In genomic region chr16:50459146-50459545, GRCm38 (mm10) we compare ENCODE assay signal across 32 mouse cellular contexts. TPM values are rescaled to one million over a fixed set of nuclear protein-coding genes. Genes with fewer than 3 reads are reported as not detected.
DNase-seq lines count a peak whose midpoint lies in the region; ATAC-seq and TF ChIP-seq lines count a peak whose summit lies in the region.
"Had no signal": no experiment of that assay in that cellular context is flagged by ENCODE, and none has a peak within 500 bp of the region (broad histone marks: within the 10 kb centered on the region; RNA-seq: fewer than 3 reads in every experiment).

No protein-coding gene starts in this region.

- no peak overlapping the region for H3K27ac ChIP-seq in midbrain, embryonic 11.5 days (ENCODE audit: low read depth, low read length)
- H3K27ac ChIP-seq in midbrain, postnatal 0 days (ENCODE audit: low read depth, low read length): no peak overlapping the region
- H3K27ac ChIP-seq in intestine, postnatal 0 days (ENCODE audit: low read depth, low read length): no peak overlapping the region
- H3K27ac ChIP-seq: embryonic facial prominence, embryonic 10.5 days; embryonic facial prominence, embryonic 13.5 days; forebrain, embryonic 10.5 days; forebrain, embryonic 13.5 days; heart, adult 2 months; heart, embryonic 10.5 days; heart, embryonic 13.5 days; hindbrain, embryonic 15.5 days had no signal

- no peak overlapping the region for H3K9ac ChIP-seq in midbrain, embryonic 11.5 days (ENCODE audit: low read length)
- no peak overlapping the region for H3K9ac ChIP-seq in midbrain, postnatal 0 days (replicated peaks; ENCODE audit: low read length, poor library complexity, severe bottlenecking)
- H3K9ac ChIP-seq in intestine, postnatal 0 days (ENCODE audit: low read depth, low read length): no peak overlapping the region
- H3K9ac ChIP-seq: embryonic facial prominence, embryonic 13.5 days; forebrain, embryonic 13.5 days; heart, embryonic 13.5 days; hindbrain, embryonic 15.5 days had no signal

- ATAC-seq in midbrain, embryonic 11.5 days (ENCODE audit: low FRiP score): no peak
- no peak for ATAC-seq in midbrain, postnatal 0 days (ENCODE audit: low FRiP score)
- no peak for ATAC-seq in intestine, postnatal 0 days
- no peak for ATAC-seq in erythroid progenitor cell, adult 5-6 weeks (replicated peaks; ENCODE audit: low FRiP score, poor library complexity, severe bottlenecking)
- ATAC-seq: activated CD4-positive, CD25-positive, alpha-beta regulatory T cell, adult 4 months; forebrain, embryonic 13.5 days; forebrain, embryonic 16.5 days; Patski had no signal

- no peaks in the 10 kb centered on the region for H3K4me1 ChIP-seq in midbrain, embryonic 11.5 days (ENCODE audit: control insufficient read depth, insufficient read depth, low read length)
- no peaks in the 10 kb centered on the region for H3K4me1 ChIP-seq in midbrain, postnatal 0 days (ENCODE audit: insufficient read depth, low read length)
- no peaks in the 10 kb centered on the region for H3K4me1 ChIP-seq in intestine, postnatal 0 days (replicated peaks; ENCODE audit: control insufficient read depth, insufficient read depth, low read length)
- H3K4me1 ChIP-seq: embryonic facial prominence, embryonic 13.5 days; forebrain, embryonic 13.5 days; hindbrain, embryonic 15.5 days had no signal

- H3K4me3 ChIP-seq in midbrain, embryonic 11.5 days (ENCODE audit: low read depth, low read length): no peak overlapping the region
- H3K4me3 ChIP-seq in midbrain, postnatal 0 days (ENCODE audit: low read depth, low read length): no peak overlapping the region
- no peak overlapping the region for H3K4me3 ChIP-seq in intestine, postnatal 0 days (ENCODE audit: low read depth, low read length)
- H3K4me3 ChIP-seq: embryonic facial prominence, embryonic 10.5 days; embryonic facial prominence, embryonic 13.5 days; erythroblast, embryonic 14.5 days; forebrain, embryonic 10.5 days; forebrain, embryonic 13.5 days; heart, adult 2 months; heart, embryonic 10.5 days; heart, embryonic 13.5 days; hindbrain, embryonic 15.5 days had no signal

- H3K27me3 ChIP-seq in midbrain, embryonic 11.5 days (ENCODE audit: control insufficient read depth, insufficient read depth, low read length): no peaks in the 10 kb centered on the region
- no peaks in the 10 kb centered on the region for H3K27me3 ChIP-seq in midbrain, postnatal 0 days (ENCODE audit: insufficient read depth, low read length)
- no peaks in the 10 kb centered on the region for H3K27me3 ChIP-seq in intestine, postnatal 0 days (replicated peaks; ENCODE audit: control insufficient read depth, insufficient read depth, low read length)
- H3K27me3 ChIP-seq: CH12.LX; embryonic facial prominence, embryonic 13.5 days; forebrain, embryonic 13.5 days; heart, embryonic 13.5 days; hindbrain, embryonic 15.5 days had no signal

- no peak for TF ChIP-seq CTCF in midbrain, postnatal 0 days (IDR thresholded peaks at IDR 0.05)
- TF ChIP-seq CTCF in intestine, postnatal 0 days (IDR thresholded peaks at IDR 0.05; ENCODE audit: low read depth): no peak

- no peak overlapping the region for H3K4me2 ChIP-seq in midbrain, embryonic 11.5 days
- H3K4me2 ChIP-seq in midbrain, postnatal 0 days (ENCODE audit: low read depth, low read length, poor library complexity, severe bottlenecking): no peak overlapping the region
- H3K4me2 ChIP-seq in intestine, postnatal 0 days (replicated peaks; ENCODE audit: low read depth): no peak overlapping the region
- H3K4me2 ChIP-seq: embryonic facial prominence, embryonic 13.5 days; forebrain, embryonic 13.5 days; heart, embryonic 13.5 days; hindbrain, embryonic 15.5 days had no signal

- H3K36me3 ChIP-seq in midbrain, embryonic 11.5 days (ENCODE audit: control insufficient read depth, insufficient read depth, low read length): no peaks in the 10 kb centered on the region
- H3K36me3 ChIP-seq in midbrain, postnatal 0 days (ENCODE audit: insufficient read depth, low read length): no peaks in the 10 kb centered on the region
- H3K36me3 ChIP-seq in intestine, postnatal 0 days (ENCODE audit: control insufficient read depth, insufficient read depth): no peaks in the 10 kb centered on the region
- H3K36me3 ChIP-seq: embryonic facial prominence, embryonic 10.5 days; embryonic facial prominence, embryonic 13.5 days; forebrain, embryonic 10.5 days; G1E; heart, embryonic 10.5 days; heart, embryonic 13.5 days; hindbrain, embryonic 15.5 days had no signal

- WGBS in midbrain, embryonic 11.5 days: 50% methylated on average over 3 of the region's 3 CpGs
- WGBS in midbrain, postnatal 0 days: 38% methylated on average over 3 of the region's 3 CpGs
- WGBS in intestine, postnatal 0 days: 38% methylated on average over 3 of the region's 3 CpGs

- H3K9me3 ChIP-seq in midbrain, embryonic 11.5 days (ENCODE audit: control insufficient read depth, low read length): no peaks in the 10 kb centered on the region
- H3K9me3 ChIP-seq in midbrain, postnatal 0 days (ENCODE audit: low read length): no peaks in the 10 kb centered on the region
- H3K9me3 ChIP-seq in intestine, postnatal 0 days (ENCODE audit: control insufficient read depth): no peaks in the 10 kb centered on the region
- H3K9me3 ChIP-seq: embryonic facial prominence, embryonic 10.5 days; embryonic facial prominence, embryonic 13.5 days; forebrain, embryonic 10.5 days; forebrain, embryonic 13.5 days; G1E; heart, embryonic 10.5 days; heart, embryonic 13.5 days; hindbrain, embryonic 15.5 days had no signal

- DNase-seq in midbrain, embryonic 11.5 days (ENCODE audit: low spot score, missing footprints): peak; percentile 51
- no peak for DNase-seq in midbrain, postnatal 0 days (ENCODE audit: low spot score)
- DNase-seq in ES-CJ7 (ENCODE audit: low read depth, low spot score): peak; percentile 62
- DNase-seq in ZHBTc4 (ENCODE audit: low read depth, low spot score): peak; percentile 69
- DNase-seq: adrenal gland, adult 8-10 months; adrenal gland, postnatal 25 days; B cell, adult 2 months; cerebellum, adult 11-12 months; cerebellum, adult 8-10 months; cerebellum, postnatal 10 days; cerebellum, postnatal 36 days; embryo, embryonic 11 days; gastrocnemius, postnatal 10 days; gastrocnemius, postnatal 36 days; heart, adult 2 months; heart, postnatal 14 days; heart, postnatal 4 days had no signal

RNA-seq across cellular contexts. Expression of gene Bbx, which starts 27.0 kb away (rescaled TPM):
- polyA plus RNA-seq in midbrain, embryonic 11.5 days (2014; fragmentation: Nextera tagmentation; extraction: Ambion mirVana): 23.8 and 30.1 TPM in 2 replicates
- 8.4 and 11.8 TPM in 2 replicates for total RNA-seq in midbrain, postnatal 0 days (2014; rRNA removed)
- polyA plus RNA-seq in midbrain, postnatal 0 days (2015; fragmentation: Nextera tagmentation; extraction: Ambion mirVana): 8.4 and 10.7 TPM in 2 replicates
- polyA plus RNA-seq in intestine, postnatal 0 days (2015; fragmentation: Nextera tagmentation; extraction: Ambion mirVana): 14.6 and 17.8 TPM in 2 replicates
- total RNA-seq in erythroid progenitor cell, adult 5-6 weeks (2015; ENCODE audit: low replicate concordance): 7.2 and 13.0 TPM in 2 replicates
- 2.8 and 5.9 TPM in 2 replicates for total RNA-seq in erythroid progenitor cell, adult 5-6 weeks (2017; ENCODE audit: low replicate concordance)
